Mouse (Mus musculus): ENCODE data around the gene Zfp46.

The Zfp46 gene

GRCm38 (mm10) chr4:136311042-136311999, 26.8 kb downstream of the Zfp46 start:
- DNase-seq (ENCODE audit: inconsistent age in 2 of 2, low spot score in 1 of 2), result peak; percentile 68 to 88

- DNase-seq (ENCODE audit: inconsistent age in 2 of 2, low spot score in 1 of 2), result no peak
Observed at GRCm38 (mm10) chr4:136312616-136313015, 28.1 kb downstream of the Zfp46 start.

- no peak for DNase-seq (ENCODE audit: inconsistent age in 2 of 2, low spot score in 1 of 2)
Observed at GRCm38 (mm10) chr4:136317667-136318066, 33.2 kb downstream of the Zfp46 start.

GRCm38 (mm10) chr4:136320016-136320415, 35.5 kb downstream of the Zfp46 start:
- DNase-seq (ENCODE audit: inconsistent age in 2 of 2, low spot score in 1 of 2), result peak; percentile 30 to 82

GRCm38 (mm10) chr4:136324226-136324625, 39.7 kb downstream of the Zfp46 start:
- DNase-seq (ENCODE audit: inconsistent age in 2 of 2, low spot score in 1 of 2), result peak; percentile 36 to 65

- DNase-seq (ENCODE audit: inconsistent age in 2 of 2, low spot score in 1 of 2), result no peak
Observed at GRCm38 (mm10) chr4:136327238-136327637, 42.8 kb downstream of the Zfp46 start.

GRCm38 (mm10) chr4:136328115-136328514, 43.6 kb downstream of the Zfp46 start:
- no peak for DNase-seq (ENCODE audit: inconsistent age in 2 of 2, low spot score in 1 of 2)

GRCm38 (mm10) chr4:136331709-136332108, 47.2 kb downstream of the Zfp46 start:
- DNase-seq (ENCODE audit: inconsistent age in 2 of 2, low spot score in 1 of 2), result no peak

- no peak for DNase-seq (ENCODE audit: inconsistent age in 2 of 2, low spot score in 1 of 2)
Observed at GRCm38 (mm10) chr4:136333191-136333590, 48.7 kb downstream of the Zfp46 start.

- no peak for DNase-seq (ENCODE audit: inconsistent age in 2 of 2, low spot score in 1 of 2)
Observed at GRCm38 (mm10) chr4:136335065-136335464, 50.6 kb downstream of the Zfp46 start.

GRCm38 (mm10) chr4:136337129-136337528, 52.6 kb downstream of the Zfp46 start:
- DNase-seq (ENCODE audit: inconsistent age in 2 of 2, low spot score in 1 of 2), result no peak
